Mouse (Mus musculus) kidney, adult 2 months (tissue): ENCODE results near the gene St3gal2. TPM values are rescaled to one million over a fixed set of nuclear protein-coding genes. Genes with fewer than 3 reads are reported as not detected.

Experiments
- DNase-seq: peaks from one replicate; pipeline ENCODE4 v3.0.0; 2021
- H3K27ac ChIP-seq: fragments of 200-500 bp; 2 replicates; pipeline ENCODE4 v1.5.1; 2012; ENCODE audit warnings: low read depth, low read length, control low read depth, inconsistent platforms; ENCODE audit not compliant: insufficient read depth
- H3K27me3 ChIP-seq: fragments of 200-500 bp; replicated peaks from 2 replicates; pipeline ENCODE4 v1.6.1; 2012; ENCODE audit warnings: mild to moderate bottlenecking, moderate library complexity, low read length, inconsistent platforms; ENCODE audit not compliant: control insufficient read depth, insufficient read depth
- H3K36me3 ChIP-seq: fragments of 200-500 bp; 2 replicates; pipeline ENCODE4 v1.6.1; 2012; ENCODE audit warnings: mild to moderate bottlenecking, moderate library complexity, low read length, inconsistent platforms; ENCODE audit not compliant: control insufficient read depth, insufficient read depth
- H3K4me1 ChIP-seq: fragments of 200-500 bp; 2 replicates; pipeline ENCODE4 v1.6.1; 2011; ENCODE audit warnings: low read length; ENCODE audit not compliant: control insufficient read depth, insufficient read depth
- H3K4me3 ChIP-seq: fragments of 200-500 bp; 2 replicates; pipeline ENCODE4 v1.5.1; 2011; ENCODE audit warnings: mild to moderate bottlenecking, low read depth, low read length, control low read depth; ENCODE audit not compliant: insufficient read depth
- CTCF ChIP-seq: fragments of 200-500 bp; conservative IDR thresholded peaks from 2 replicates; pipeline ENCODE4 v1.5.1; 2011; ENCODE audit warnings: low read depth, mild to moderate bottlenecking, control low read depth, low read length, moderate library complexity, mixed read lengths; ENCODE audit not compliant: insufficient read depth, insufficient read length
- POLR2A ChIP-seq: fragments of 200-500 bp; IDR thresholded peaks from one replicate; pipeline ENCODE4 v1.6.1; 2011; ENCODE audit warnings: low read depth, low read length, control low read depth
- WGBS: fragments of 180-500 bp; shearing (Covaris S2); methylation state at CpG from one replicate; pipeline ENCODE4 v1.1.7; 2018; 5-methylcytosine and 5-hydroxymethylcytosine counted together
- polyA plus RNA-seq: library from polyadenylated mRNA; depleted of rRNA; stranded (reverse); fragments of >200 nt; gene quantifications from 2 replicates; pipeline ENCODE4 v1.2.3, GENCODE M21; 2012

Gene St3gal2
- polyA plus RNA-seq, 1 experiment, result 28.6 TPM

GRCm38 (mm10) chr8:110959071-110959780 lies 39.5 kb downstream of the St3gal2 start:
- TF ChIP-seq POLR2A (no peak), CTCF (no peak)
- WGBS, result 91% methylated on average over 12 of the region's 12 CpGs

GRCm38 (mm10) chr8:110959906-110960305 lies 40.2 kb downstream of the St3gal2 start:
- TF ChIP-seq POLR2A (no peak), CTCF (no peak)
- no peak overlapping the region for H3K4me3 ChIP-seq
- WGBS, result 94% methylated on average over 6 of the region's 6 CpGs
- H3K4me1 ChIP-seq, result no peaks in the 10 kb centered on the region
- no peak overlapping the region for H3K27ac ChIP-seq
- H3K27me3 ChIP-seq, result no peaks in the 10 kb centered on the region
- H3K36me3 ChIP-seq, result peaks cover 1% of the 10 kb centered on the region
- DNase-seq, result no peak

More at GRCm38 (mm10) chr8:110959071-110959780, 39.5 kb downstream of the St3gal2 start:
- H3K4me3 ChIP-seq, result no peak overlapping the region
- H3K27ac ChIP-seq, result no peak overlapping the region
- DNase-seq, result no peak
- peaks cover 1% of the 10 kb centered on the region for H3K36me3 ChIP-seq
- H3K4me1 ChIP-seq, result no peaks in the 10 kb centered on the region
- H3K27me3 ChIP-seq, result no peaks in the 10 kb centered on the region

- TF ChIP-seq POLR2A, result no peak
- no peak for TF ChIP-seq CTCF
- DNase-seq, result no peak
- Histone ChIP-seq H3K27me3 (no peaks in the 10 kb centered on the region), H3K27ac (no peak overlapping the region), H3K36me3 (no peaks in the 10 kb centered on the region; the same call in 1 of the 2 replicates), H3K4me1 (0 out of 2 replicates have a peak, but pooled peaks cover 3% of the 10 kb centered on the region), H3K4me3 (no peak overlapping the region)
- WGBS, result 91% methylated on average over 2 of the region's 2 CpGs
Measured at GRCm38 (mm10) chr8:110963051-110963450, 43.3 kb downstream of the St3gal2 start.

GRCm38 (mm10) chr8:110964666-110965065 lies 44.9 kb downstream of the St3gal2 start:
- TF ChIP-seq POLR2A, result no peak
- no peak overlapping the region for H3K4me3 ChIP-seq
- H3K27ac ChIP-seq, result no peak overlapping the region
- 0 out of 2 replicates have a peak, but pooled peaks cover 3% of the 10 kb centered on the region for H3K4me1 ChIP-seq
- no peaks in the 10 kb centered on the region for H3K27me3 ChIP-seq
- no peaks in the 10 kb centered on the region; the same call in 1 of the 2 replicates for H3K36me3 ChIP-seq
- 75% methylated on average over 7 of the region's 7 CpGs for WGBS
- DNase-seq, result no peak

- Histone ChIP-seq H3K4me1 (0 out of 2 replicates have a peak, but pooled peaks cover 3% of the 10 kb centered on the region), H3K36me3 (no peaks in the 10 kb centered on the region; the same call in 1 of the 2 replicates), H3K27ac (peak overlapping the region; percentile 58), H3K27me3 (no peaks in the 10 kb centered on the region), H3K4me3 (no peak overlapping the region)
- WGBS, result 39% methylated on average over 7 of the region's 7 CpGs
- peak; percentile 93 for DNase-seq
- TF ChIP-seq POLR2A, result no peak
- 0 out of 2 replicates have a peak, but pooled peaks have one; percentile 22 for TF ChIP-seq CTCF
Measured at GRCm38 (mm10) chr8:110965594-110965993, 45.9 kb downstream of the St3gal2 start.

- no peaks in the 10 kb centered on the region; the same call in 1 of the 2 replicates for H3K36me3 ChIP-seq
- H3K4me3 ChIP-seq, result no peak overlapping the region
- TF ChIP-seq CTCF, result 0 out of 2 replicates have a peak, but pooled peaks have one; percentile 12
- no peak for TF ChIP-seq POLR2A
- DNase-seq, result peak; percentile 69
- WGBS, result 64% methylated on average over 8 of the region's 8 CpGs
- 0 out of 2 replicates have a peak, but pooled peaks cover 3% of the 10 kb centered on the region for H3K4me1 ChIP-seq
- peak overlapping the region; percentile 58 for H3K27ac ChIP-seq
- H3K27me3 ChIP-seq, result no peaks in the 10 kb centered on the region
Measured at GRCm38 (mm10) chr8:110966586-110966985, 46.9 kb downstream of the St3gal2 start.

- Histone ChIP-seq H3K4me1 (0 out of 2 replicates have a peak, but pooled peaks cover 3% of the 10 kb centered on the region), H3K36me3 (no peaks in the 10 kb centered on the region; the same call in 1 of the 2 replicates), H3K27me3 (no peaks in the 10 kb centered on the region), H3K27ac (no peak overlapping the region), H3K4me3 (no peak overlapping the region)
- whole genome bisulfite sequencing, result 73% methylated on average over 9 of the region's 9 CpGs
- TF ChIP-seq CTCF (no peak), POLR2A (no peak)
- DNase-seq, result no peak
Measured at GRCm38 (mm10) chr8:110967326-110967725, 47.6 kb downstream of the St3gal2 start.
